Mouse (Mus musculus) gastrocnemius, postnatal 25 days (tissue): ENCODE measurements at regions not wholly inside any gene's neighbourhood (a gene's known extent, or its start where the extent isn't known, plus 50 kb on each side); places are given as distances from the start of the nearest gene placed in this dataset.

Experiments used
- DNase-seq: peaks from one replicate; pipeline ENCODE4 v3.0.0; 2022

- DNase-seq, result no peak
These were observed 117.5 kb upstream of the Rreb1 start for GRCm38 (mm10) chr13:37660668-37661067.

GRCm38 (mm10) chr13:37664116-37664515 is 114.1 kb upstream of the Rreb1 start:
- DNase-seq, result no peak

GRCm38 (mm10) chr13:37666207-37667003 is 111.8 kb upstream of the Rreb1 start:
- DNase-seq, result peak; percentile 27

GRCm38 (mm10) chr13:37667386-37667785 is 110.8 kb upstream of the Rreb1 start:
- no peak for DNase-seq

GRCm38 (mm10) chr13:37667871-37668270 is 110.3 kb upstream of the Rreb1 start:
- no peak for DNase-seq

GRCm38 (mm10) chr13:37671109-37671508 is 107.1 kb upstream of the Rreb1 start:
- no peak for DNase-seq

- no peak for DNase-seq
These were observed 103.4 kb upstream of the Rreb1 start for GRCm38 (mm10) chr13:37674676-37675350.

- no peak for DNase-seq
These were observed 102.5 kb upstream of the Rreb1 start for GRCm38 (mm10) chr13:37675718-37676117.

GRCm38 (mm10) chr13:37676912-37677311 is 101.3 kb upstream of the Rreb1 start:
- no peak for DNase-seq

GRCm38 (mm10) chr13:37678251-37678650 is 99.9 kb upstream of the Rreb1 start:
- DNase-seq, result peak; percentile 51

- no peak for DNase-seq
These were observed 99.4 kb upstream of the Rreb1 start for GRCm38 (mm10) chr13:37678772-37679171.

- peak; percentile 86 for DNase-seq
These were observed 97.2 kb upstream of the Rreb1 start for GRCm38 (mm10) chr13:37680837-37681619.

- DNase-seq, result no peak
These were observed 95.0 kb upstream of the Rreb1 start for GRCm38 (mm10) chr13:37683045-37683679.

GRCm38 (mm10) chr13:37685617-37686016 is 92.6 kb upstream of the Rreb1 start:
- DNase-seq, result no peak

GRCm38 (mm10) chr13:37686109-37686508 is 92.1 kb upstream of the Rreb1 start:
- no peak for DNase-seq

- DNase-seq, result no peak
These were observed 88.9 kb upstream of the Rreb1 start for GRCm38 (mm10) chr13:37689127-37689777.

- DNase-seq, result no peak
These were observed 86.2 kb upstream of the Rreb1 start for GRCm38 (mm10) chr13:37691855-37692445.

- no peak for DNase-seq
These were observed 84.6 kb upstream of the Rreb1 start for GRCm38 (mm10) chr13:37693617-37694016.

- no peak for DNase-seq
These were observed 73.7 kb upstream of the Rreb1 start for GRCm38 (mm10) chr13:37704475-37704874.

- no peak for DNase-seq
These were observed 72.7 kb upstream of the Rreb1 start for GRCm38 (mm10) chr13:37705482-37705881.

GRCm38 (mm10) chr13:37710913-37711312 is 67.3 kb upstream of the Rreb1 start:
- DNase-seq, result no peak
